22 mouse cellular contexts compared by ENCODE assay signal in genomic region chr17:13993425-13993824, GRCm38 (mm10). TPM values are rescaled to one million over a fixed set of nuclear protein-coding genes. Genes with fewer than 3 reads are reported as not detected.
DNase-seq lines count a peak whose midpoint lies in the region; ATAC-seq and TF ChIP-seq lines count a peak whose summit lies in the region.
"Not testable (repeated sequence)": the region's sequence is repeated elsewhere in the genome, so short reads cannot be mapped to it uniquely, and the experiment has no call there.
"Had no signal": no experiment of that assay in that cellular context is flagged by ENCODE, and none has a peak within 500 bp of the region (broad histone marks: within the 10 kb centered on the region; RNA-seq: fewer than 3 reads in every experiment).

No protein-coding gene starts in this region.

- ATAC-seq in Patski; intestine, postnatal 0 days; liver, postnatal 0 days; midbrain, postnatal 0 days (ENCODE audit: low FRiP score): not testable (repeated sequence)
- ATAC-seq in heart, postnatal 0 days (ENCODE audit: insufficient read depth, low read depth) = peak; percentile 36; the same call in 1 of the 2 replicates

- CTCF ChIA-PET in Patski (lab: Charles Lee) = not testable (repeated sequence)

- H3K27ac ChIP-seq in heart, postnatal 0 days (ENCODE audit: low read depth); intestine, postnatal 0 days (ENCODE audit: low read depth, low read length); liver, postnatal 0 days (ENCODE audit: low read depth); midbrain, postnatal 0 days (ENCODE audit: low read depth, low read length): not testable (repeated sequence)

- not testable (repeated sequence) for H3K4me1 ChIP-seq in heart, postnatal 0 days (ENCODE audit: control insufficient read depth, insufficient read depth); intestine, postnatal 0 days (replicated peaks; ENCODE audit: control insufficient read depth, insufficient read depth, low read length); liver, postnatal 0 days (ENCODE audit: insufficient read depth); midbrain, postnatal 0 days (ENCODE audit: insufficient read depth, low read length)

- H3K9ac ChIP-seq in heart, postnatal 0 days (replicated peaks; ENCODE audit: low read depth, low read length); intestine, postnatal 0 days (ENCODE audit: low read depth, low read length); liver, postnatal 0 days (replicated peaks); midbrain, postnatal 0 days (replicated peaks; ENCODE audit: low read length, poor library complexity, severe bottlenecking): not testable (repeated sequence)

- peak; percentile 32 for DNase-seq in 3T3-L1 (ENCODE audit: low read depth, low spot score)
- DNase-seq in Patski (ENCODE audit: low read depth, low spot score); liver, postnatal 0 days: not testable (repeated sequence)
- DNase-seq in embryo, embryonic 10 days (ENCODE audit: low spot score) = peak; percentile 13
- peak; percentile 32 for DNase-seq in heart, postnatal 0 days (ENCODE audit: low spot score)
- DNase-seq in midbrain, postnatal 0 days (ENCODE audit: low spot score) = peak; percentile 1

- not testable (repeated sequence) for H3K9me3 ChIP-seq in heart, postnatal 0 days (replicated peaks; ENCODE audit: control insufficient read depth, low read length); intestine, postnatal 0 days (ENCODE audit: control insufficient read depth); liver, postnatal 0 days (ENCODE audit: low read length); midbrain, postnatal 0 days (ENCODE audit: low read length)

- 29% methylated on average over 2 of the region's 2 CpGs for WGBS in heart, postnatal 0 days
- 47% methylated on average over 2 of the region's 2 CpGs for WGBS in intestine, postnatal 0 days
- 40% methylated on average over 2 of the region's 2 CpGs for WGBS in liver, postnatal 0 days (ENCODE audit: insufficient replicate concordance)
- WGBS in midbrain, postnatal 0 days = 52% methylated on average over 2 of the region's 2 CpGs

- not testable (repeated sequence) for H3K4me2 ChIP-seq in heart, postnatal 0 days (ENCODE audit: low read depth, low read length); intestine, postnatal 0 days (replicated peaks; ENCODE audit: low read depth); liver, postnatal 0 days (ENCODE audit: low read depth, low read length); midbrain, postnatal 0 days (ENCODE audit: low read depth, low read length, poor library complexity, severe bottlenecking)

- POLR2A ChIA-PET in Patski (lab: Charles Lee) = interaction anchor here (0.6 kb wide), 1 partner anchor 935 kb away, joined by 6 read pairs; no protein-coding TSS in a partner anchor

- TF ChIP-seq CTCF in Patski (IDR thresholded peaks at IDR 0.05) = peak; percentile 13
- peak; percentile 46 for TF ChIP-seq CTCF in heart, postnatal 0 days (IDR thresholded peaks at IDR 0.05; ENCODE audit: low read depth)
- TF ChIP-seq CTCF in intestine, postnatal 0 days (IDR thresholded peaks at IDR 0.05; ENCODE audit: low read depth) = peak; percentile 69
- peak; percentile 33 for TF ChIP-seq CTCF in liver, postnatal 0 days (IDR thresholded peaks at IDR 0.05; ENCODE audit: low read depth)
- TF ChIP-seq CTCF in midbrain, postnatal 0 days (IDR thresholded peaks at IDR 0.05) = peak; percentile 35; the same call in 1 of the 2 replicates

- H3K4me3 ChIP-seq in heart, postnatal 0 days (ENCODE audit: low read depth, low read length); intestine, postnatal 0 days (ENCODE audit: low read depth, low read length); liver, postnatal 0 days (ENCODE audit: low read depth, low read length); midbrain, postnatal 0 days (ENCODE audit: low read depth, low read length): not testable (repeated sequence)

- in situ Hi-C loops in Patski (cut with MboI; ENCODE audit: low pct_unique_long_range_greater_than_20kb) = not testable (repeated sequence)

- TF ChIP-seq EP300 in heart, postnatal 0 days (IDR thresholded peaks at IDR 0.05; ENCODE audit: low read depth); liver, postnatal 0 days (IDR thresholded peaks at IDR 0.05; ENCODE audit: low read depth): not testable (repeated sequence)

- H3K27me3 ChIP-seq in Patski; heart, postnatal 0 days (ENCODE audit: control insufficient read depth, insufficient read depth, low read length); intestine, postnatal 0 days (replicated peaks; ENCODE audit: control insufficient read depth, insufficient read depth, low read length); liver, postnatal 0 days (ENCODE audit: insufficient read depth, low read length); midbrain, postnatal 0 days (ENCODE audit: insufficient read depth, low read length): not testable (repeated sequence)

- H3K36me3 ChIP-seq in heart, postnatal 0 days (replicated peaks; ENCODE audit: control insufficient read depth, insufficient read depth, low read length); intestine, postnatal 0 days (ENCODE audit: control insufficient read depth, insufficient read depth); liver, postnatal 0 days (replicated peaks; ENCODE audit: insufficient read depth, low read length); midbrain, postnatal 0 days (ENCODE audit: insufficient read depth, low read length): not testable (repeated sequence)

RNA-seq across cellular contexts. Expression of gene Gm7356, which starts 10.1 kb away (rescaled TPM):
- not detected for polyA plus RNA-seq in Patski (2021)
- not detected in 2 replicates for total RNA-seq in heart, postnatal 0 days (2014; rRNA removed; ENCODE audit: low replicate concordance)
- not detected in 2 replicates for polyA plus RNA-seq in heart, postnatal 0 days (2015; fragmentation: Nextera tagmentation; extraction: Ambion mirVana)
- not detected in 2 replicates for polyA plus RNA-seq in intestine, postnatal 0 days (2015; fragmentation: Nextera tagmentation; extraction: Ambion mirVana)
- not detected in 2 replicates for polyA plus RNA-seq in liver, postnatal 0 days (2015; fragmentation: Nextera tagmentation; extraction: Ambion mirVana)
- not detected in 2 replicates for total RNA-seq in midbrain, postnatal 0 days (2014; rRNA removed)
- polyA plus RNA-seq in midbrain, postnatal 0 days (2015; fragmentation: Nextera tagmentation; extraction: Ambion mirVana) = not detected in 2 replicates
- total RNA-seq: adrenal gland, postnatal 10 days; adrenal gland, postnatal 4 days; ES-E14; forebrain, postnatal 0 days; gastrocnemius, adult 18-20 months; gastrocnemius, postnatal 14 days; heart, adult 2 months; heart, postnatal 25 days had no signal
- polyA plus RNA-seq: embryonic facial prominence, embryonic 13.5 days; forebrain, embryonic 13.5 days; forebrain, postnatal 0 days; gonadal fat pad, adult 2 months; heart, embryonic 11.5 days; heart, embryonic 15.5 days; hindbrain, embryonic 10.5 days; hindbrain, embryonic 14.5 days had no signal

RNA-seq across cellular contexts. Expression of gene Gm7168, which starts 45.3 kb away (rescaled TPM):
- not detected for polyA plus RNA-seq in Patski (2021)
- total RNA-seq in heart, postnatal 0 days (2014; rRNA removed; ENCODE audit: low replicate concordance) = not detected in 2 replicates
- polyA plus RNA-seq in heart, postnatal 0 days (2015; fragmentation: Nextera tagmentation; extraction: Ambion mirVana) = not detected in 2 replicates
- polyA plus RNA-seq in intestine, postnatal 0 days (2015; fragmentation: Nextera tagmentation; extraction: Ambion mirVana) = not detected in 2 replicates
- polyA plus RNA-seq in liver, postnatal 0 days (2015; fragmentation: Nextera tagmentation; extraction: Ambion mirVana) = not detected in 2 replicates
- total RNA-seq in midbrain, postnatal 0 days (2014; rRNA removed) = 0.60 TPM in 1 of 2 replicates, not detected in the other
- not detected in 2 replicates for polyA plus RNA-seq in midbrain, postnatal 0 days (2015; fragmentation: Nextera tagmentation; extraction: Ambion mirVana)
- total RNA-seq: adrenal gland, postnatal 10 days; adrenal gland, postnatal 4 days; forebrain, postnatal 0 days; gastrocnemius, adult 18-20 months; gastrocnemius, postnatal 14 days; heart, postnatal 25 days had no signal
- polyA plus RNA-seq: embryonic facial prominence, embryonic 13.5 days; forebrain, embryonic 13.5 days; forebrain, postnatal 0 days; gonadal fat pad, adult 2 months; heart, adult 2 months; heart, embryonic 11.5 days; heart, embryonic 15.5 days; hindbrain, embryonic 10.5 days; hindbrain, embryonic 14.5 days had no signal

Comparison
In these comparisons a context has a peak if more than half of its experiments do, and no peak if none do; other contexts are left out.
1. CTCF ChIP-seq: peak in every context shown above with its lines; median percentile 69 in intestine, postnatal 0 days; 46 in heart, postnatal 0 days; 35 in midbrain, postnatal 0 days; 33 in liver, postnatal 0 days; 13 in Patski.